Mouse (Mus musculus) yolk sac, embryonic 10.5 days (tissue): ENCODE measurements at regions not wholly inside any gene's neighbourhood (a gene's known extent, or its start where the extent isn't known, plus 50 kb on each side); places are given as distances from the start of the nearest gene placed in this dataset.

Source experiments
- DNase-seq: peaks from one replicate; pipeline ENCODE4 v3.0.0-alpha.2; 2017; ENCODE audit warnings: low spot score

DNA sequence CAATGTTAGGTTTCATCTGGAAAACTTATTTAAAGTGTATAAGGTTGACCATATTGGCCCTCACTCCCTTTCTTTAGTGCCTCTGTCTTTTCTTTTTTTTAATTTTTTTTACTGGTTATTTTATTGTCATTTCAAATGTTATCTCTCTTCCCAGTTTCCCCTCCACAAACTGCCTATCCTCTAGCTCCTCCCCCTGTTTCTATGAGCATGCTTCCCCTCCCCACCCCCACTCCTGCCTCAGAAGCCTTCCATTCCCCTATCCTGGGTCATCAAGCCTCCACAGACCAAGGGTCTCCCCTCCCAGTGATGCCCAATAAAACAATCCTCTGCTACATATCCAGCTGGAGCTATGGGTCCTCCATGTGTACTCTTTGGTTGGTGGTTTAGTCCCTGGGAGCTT lies 2134.9 kb upstream of the Lrrc6 start:
- no peak for DNase-seq

DNA sequence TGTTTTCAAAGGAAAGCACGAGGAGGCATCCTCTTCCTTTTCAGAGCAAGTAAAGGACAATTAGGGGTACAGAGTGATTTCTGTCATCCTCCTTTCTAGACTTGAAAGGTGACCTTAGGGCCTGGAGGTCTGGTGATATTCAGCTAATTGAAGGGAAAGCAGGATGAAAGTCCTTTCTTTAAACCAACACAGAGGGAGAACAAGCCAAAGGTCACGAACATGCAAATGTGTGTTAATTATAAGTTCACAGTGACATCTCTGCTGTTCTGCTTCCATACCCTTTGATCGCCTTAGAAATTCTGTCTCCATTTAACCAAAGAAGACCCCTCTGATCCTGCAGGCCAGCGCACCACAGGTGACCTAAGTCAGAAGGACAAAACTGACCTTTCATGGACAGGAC lies 2126.3 kb upstream of the Lrrc6 start:
- no peak for DNase-seq

DNA sequence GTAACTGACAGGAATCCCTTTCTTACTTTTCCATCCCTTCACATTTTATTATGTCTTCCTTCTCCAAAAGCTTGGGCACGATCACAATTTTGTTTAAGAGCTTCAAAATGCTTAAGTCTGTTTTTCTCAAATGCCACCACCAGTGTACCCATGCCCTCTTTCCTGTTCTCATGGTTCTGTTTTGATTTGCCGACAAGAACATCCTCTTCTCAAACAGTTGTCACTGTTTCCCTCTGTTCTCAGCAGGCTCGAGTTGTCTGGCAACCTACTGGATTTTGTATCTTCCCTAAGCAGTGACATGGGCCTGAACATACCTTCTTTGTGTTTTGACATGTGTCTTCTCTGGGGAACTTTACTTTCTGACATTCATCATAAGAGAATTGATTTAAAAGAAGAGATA lies 2124.1 kb upstream of the Lrrc6 start:
- no peak for DNase-seq

DNA sequence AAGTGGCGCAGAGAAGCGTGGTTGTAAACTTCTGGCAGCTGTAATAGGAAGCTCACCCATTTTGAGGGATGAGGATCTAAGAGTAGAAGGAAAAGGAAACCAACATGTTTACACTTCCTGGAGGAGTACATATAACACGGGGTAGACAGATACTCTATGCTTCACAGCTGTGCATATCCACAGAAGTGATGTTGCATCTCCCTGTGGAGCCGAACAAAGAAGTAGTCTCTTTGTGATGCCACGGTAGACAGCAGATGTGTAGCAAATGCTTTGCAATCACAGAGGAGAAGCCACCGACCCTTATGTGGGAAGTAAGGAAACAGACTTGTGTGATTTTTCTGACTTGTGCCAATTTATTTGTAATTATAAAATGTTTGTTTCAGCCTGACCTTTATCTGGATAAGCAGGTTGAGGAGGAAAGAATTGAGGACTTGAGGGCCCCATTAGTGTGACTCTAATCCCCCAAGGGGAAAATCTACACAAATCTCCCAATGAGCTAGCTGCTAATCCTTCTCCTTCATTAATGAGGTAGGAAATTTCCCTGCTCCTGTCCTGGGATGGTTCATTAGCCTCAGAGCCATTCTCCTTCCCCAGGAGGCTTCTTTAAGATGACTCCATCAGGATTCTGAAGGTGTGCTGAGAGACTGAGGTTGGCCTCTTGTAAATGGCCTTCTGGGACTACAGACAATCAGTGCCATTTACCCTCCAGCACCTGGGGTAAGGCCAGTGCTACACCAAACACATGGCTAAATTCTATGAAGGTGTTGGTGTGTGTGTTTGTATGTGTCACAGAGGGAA lies 2119.9 kb upstream of the Lrrc6 start:
- no peak for DNase-seq

GRCm38 (mm10) chr15:68606110-68606791 lies 2105.5 kb upstream of the Lrrc6 start:
- DNase-seq = no peak

- no peak for DNase-seq
These were observed 2104.8 kb upstream of the Lrrc6 start for GRCm38 (mm10) chr15:68605478-68605877.

DNA sequence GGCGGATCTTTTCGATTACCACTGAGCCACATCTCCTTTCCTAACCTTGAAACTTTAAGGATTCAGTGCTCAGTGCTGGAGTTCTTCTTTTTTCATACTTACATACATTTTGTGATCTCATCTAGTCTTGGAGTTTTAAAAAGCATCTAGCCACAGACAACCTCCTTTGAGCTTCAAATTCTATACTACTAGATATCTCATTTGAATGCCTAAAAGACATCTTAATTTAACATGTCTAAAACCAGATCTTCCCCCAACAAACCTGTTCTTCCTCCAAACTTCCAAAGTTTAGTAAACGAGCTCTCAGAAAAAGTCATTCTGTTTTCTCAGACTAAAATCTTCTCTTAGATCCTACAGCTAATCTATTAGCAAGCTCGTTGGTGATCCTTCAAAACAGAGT lies 2081.5 kb upstream of the Lrrc6 start:
- no peak for DNase-seq

- no peak for DNase-seq
These were observed 2078.8 kb upstream of the Lrrc6 start for GRCm38 (mm10) chr15:68579486-68579885.

DNA sequence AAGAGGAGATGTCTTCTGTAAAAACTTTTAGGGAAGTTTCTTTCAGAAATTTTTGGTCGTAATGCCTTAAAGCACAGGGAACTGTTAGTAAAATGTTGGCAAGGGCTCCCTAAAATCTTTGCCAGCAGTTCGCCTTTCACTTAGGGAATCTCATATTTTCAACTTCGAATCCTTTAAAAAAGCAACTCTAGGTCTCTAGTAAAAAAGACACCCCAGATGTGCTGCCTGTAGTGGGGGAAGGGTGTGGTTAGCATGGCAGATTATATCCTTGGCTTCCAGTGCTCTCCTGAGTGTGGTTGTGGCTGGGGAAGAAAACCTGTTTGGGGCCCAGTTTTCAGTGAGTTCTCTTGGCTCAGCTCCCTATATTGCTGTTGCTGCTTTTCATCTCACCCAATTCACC lies 2059.9 kb upstream of the Lrrc6 start:
- no peak for DNase-seq

DNA sequence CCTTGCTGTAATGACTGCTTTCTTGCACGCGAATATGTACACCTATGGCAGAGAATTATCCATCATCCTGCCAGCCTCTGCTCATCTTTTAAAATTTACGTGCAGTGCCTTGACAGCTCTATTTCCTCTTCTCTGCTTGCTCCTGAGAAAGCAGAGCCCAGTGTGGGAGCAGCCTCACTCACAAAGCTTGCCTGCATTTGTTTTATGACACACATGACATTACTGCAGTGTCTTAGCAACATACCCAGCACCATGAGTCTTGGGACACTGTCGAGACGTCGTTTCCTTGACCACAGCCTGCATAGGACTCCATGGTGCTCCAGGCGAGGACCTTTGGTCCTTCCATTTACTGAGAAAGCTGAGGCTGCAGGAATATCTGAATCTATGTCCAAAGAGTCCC lies 2055.4 kb upstream of the Lrrc6 start:
- no peak for DNase-seq

- no peak for DNase-seq
These were observed 2035.3 kb upstream of the Lrrc6 start for GRCm38 (mm10) chr15:68536055-68536325.

DNA sequence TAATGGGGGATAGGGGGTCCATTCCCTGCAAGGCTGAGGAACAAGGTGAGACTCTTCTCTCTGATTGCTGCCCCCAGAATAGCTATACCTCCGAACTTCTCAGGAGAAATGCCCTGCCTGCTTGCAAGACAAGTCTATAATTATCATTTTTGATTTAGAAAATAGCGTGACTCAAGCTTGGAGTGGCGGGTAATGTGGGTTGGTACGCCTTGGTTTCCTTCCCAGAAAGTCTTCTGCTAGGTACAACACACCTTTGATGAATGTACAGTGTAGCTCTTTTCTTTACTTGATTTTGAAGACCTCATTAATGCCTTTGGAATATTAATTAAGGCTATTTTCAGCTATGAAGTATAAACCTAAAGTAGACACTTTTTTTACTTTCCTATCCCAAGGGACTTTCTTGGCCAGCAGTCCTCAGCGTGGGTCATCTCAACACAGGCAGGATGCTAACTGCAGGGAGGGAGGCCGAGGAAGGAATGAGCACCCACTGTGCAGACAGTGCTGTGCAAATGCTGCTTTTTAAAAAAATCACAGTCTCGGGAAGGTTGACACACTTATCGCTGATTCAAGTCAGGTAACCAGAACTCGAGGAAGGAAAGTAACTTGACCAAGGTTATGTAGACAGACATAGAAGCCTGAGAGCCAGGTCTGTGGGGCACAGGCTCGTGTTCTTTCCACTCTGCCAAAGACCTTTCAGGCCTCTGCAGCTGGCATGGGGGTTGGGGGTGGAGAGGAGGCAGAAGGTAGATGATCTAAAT lies 2034.8 kb upstream of the Lrrc6 start:
- DNase-seq = no peak

- DNase-seq = no peak
These were observed 2020.0 kb upstream of the Lrrc6 start for GRCm38 (mm10) chr15:68520759-68521158.

DNA sequence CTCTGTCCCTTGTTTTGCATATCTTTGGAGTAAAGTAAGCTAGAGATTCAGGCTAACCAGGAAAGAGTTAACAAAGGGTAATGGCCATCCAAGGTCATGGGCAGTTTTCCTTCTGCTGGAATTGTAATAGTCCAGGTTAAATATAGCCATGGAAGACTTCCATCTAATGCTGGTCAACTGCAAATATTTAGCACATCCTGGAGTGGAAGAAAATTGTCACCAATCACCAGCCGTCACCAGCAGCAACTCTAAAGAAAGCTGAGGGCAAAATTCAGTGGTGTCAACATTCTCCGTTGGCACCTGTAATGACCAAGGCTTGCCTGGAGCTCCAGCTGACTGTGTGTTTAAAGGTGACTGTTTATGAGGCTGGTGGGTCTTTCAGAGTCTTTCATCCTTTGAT lies 2011.7 kb upstream of the Lrrc6 start:
- DNase-seq = no peak

GRCm38 (mm10) chr15:68508190-68508589 lies 2007.5 kb upstream of the Lrrc6 start:
- no peak for DNase-seq

DNA sequence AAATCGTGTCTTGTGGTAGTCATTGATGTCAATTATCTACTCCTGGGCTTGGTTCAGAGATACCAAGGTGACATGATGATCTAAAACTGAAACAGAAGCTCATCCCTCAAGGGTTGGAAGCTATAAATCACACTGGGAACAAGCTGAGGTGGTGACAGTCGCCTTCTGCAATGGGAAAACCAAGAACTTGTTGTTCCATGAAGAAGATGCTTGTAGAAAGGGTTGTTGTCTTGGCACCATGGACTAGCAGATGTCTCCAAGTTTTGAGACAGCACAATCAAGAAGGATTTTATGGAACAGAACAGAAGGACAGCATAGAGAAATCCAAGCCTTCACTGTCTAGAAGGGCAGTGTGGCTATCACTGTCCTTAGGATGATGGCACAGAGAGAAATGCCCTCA lies 2005.4 kb upstream of the Lrrc6 start:
- DNase-seq = no peak

DNA sequence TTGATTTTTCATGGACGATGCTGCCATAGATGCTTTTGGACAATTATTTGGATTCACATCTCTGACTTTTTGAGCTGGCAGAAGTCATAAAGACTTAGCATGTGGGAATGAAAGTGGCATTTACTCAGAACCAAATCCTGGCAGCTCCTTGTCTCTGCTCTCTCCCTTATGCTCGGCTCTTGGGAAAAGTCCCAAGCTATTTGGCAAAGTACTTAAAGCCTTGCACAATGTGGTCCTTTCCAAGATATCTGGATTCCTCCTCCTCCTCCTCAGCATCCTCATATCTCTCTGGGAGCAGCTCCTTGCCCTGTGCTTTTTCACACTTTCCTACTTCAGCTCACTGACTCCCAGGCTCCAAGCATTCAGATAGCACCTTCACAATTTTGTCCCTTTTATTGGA lies 1995.7 kb upstream of the Lrrc6 start:
- DNase-seq = no peak

DNA sequence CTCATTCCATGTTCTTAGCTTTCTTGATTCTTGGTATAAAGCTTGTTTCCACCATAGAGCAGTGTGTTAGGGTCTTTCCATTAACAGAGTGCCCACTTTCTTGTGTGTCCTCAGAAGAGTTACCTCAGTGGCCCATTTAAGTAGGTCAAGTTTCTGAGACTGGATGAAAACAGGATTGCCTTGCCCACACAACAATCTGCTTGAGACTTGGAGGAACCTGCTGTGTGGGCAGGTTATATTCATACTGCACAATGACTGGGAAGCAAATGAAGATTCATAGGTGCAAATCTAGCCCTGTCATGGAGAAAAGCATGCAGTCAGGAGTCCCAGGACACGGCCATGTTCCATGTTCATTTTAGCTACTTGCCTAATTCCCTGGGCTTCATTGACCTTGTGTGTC lies 1984.1 kb upstream of the Lrrc6 start:
- DNase-seq = no peak

DNA sequence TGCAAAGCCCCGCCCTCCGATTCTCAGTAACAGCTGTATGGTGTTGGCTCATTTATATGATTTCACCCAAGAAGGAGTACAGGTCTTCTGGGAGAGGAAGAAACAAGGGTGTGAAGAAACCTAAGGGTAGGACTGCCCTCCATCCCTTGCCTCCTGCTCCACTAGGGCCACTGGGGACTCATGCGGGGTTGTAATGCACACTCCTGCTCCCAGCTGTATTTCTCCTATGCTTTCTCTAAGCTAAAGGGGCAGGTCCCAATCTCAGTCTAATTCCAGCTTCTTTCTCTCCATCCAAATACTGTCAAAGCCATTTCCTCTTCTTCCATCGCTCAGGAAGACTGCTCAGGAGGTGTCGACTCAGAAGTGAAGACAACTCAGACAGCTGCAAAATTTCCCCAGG lies 1977.0 kb upstream of the Lrrc6 start:
- no peak for DNase-seq

GRCm38 (mm10) chr15:68471928-68472327 lies 1971.2 kb upstream of the Lrrc6 start:
- DNase-seq = no peak

DNA sequence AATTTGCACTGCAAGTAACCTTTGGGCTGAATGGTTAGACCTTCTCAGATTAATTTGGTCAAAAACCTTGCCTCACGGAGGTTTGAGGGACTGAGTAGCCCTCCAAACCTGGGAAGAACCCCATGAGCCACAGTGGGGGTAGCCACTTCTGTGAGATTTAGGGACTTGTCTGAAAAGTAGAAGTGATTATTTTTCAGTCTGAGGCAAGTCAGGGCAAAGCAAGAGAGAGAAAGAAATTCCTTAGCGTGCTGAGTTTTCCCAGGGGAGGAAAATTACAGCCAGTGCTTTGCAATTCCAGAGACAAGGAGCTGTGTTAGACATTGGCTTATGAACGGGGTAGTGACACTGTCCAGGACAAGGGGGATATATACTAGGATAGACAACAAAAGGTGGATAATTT lies 1962.1 kb upstream of the Lrrc6 start:
- DNase-seq = no peak

DNA sequence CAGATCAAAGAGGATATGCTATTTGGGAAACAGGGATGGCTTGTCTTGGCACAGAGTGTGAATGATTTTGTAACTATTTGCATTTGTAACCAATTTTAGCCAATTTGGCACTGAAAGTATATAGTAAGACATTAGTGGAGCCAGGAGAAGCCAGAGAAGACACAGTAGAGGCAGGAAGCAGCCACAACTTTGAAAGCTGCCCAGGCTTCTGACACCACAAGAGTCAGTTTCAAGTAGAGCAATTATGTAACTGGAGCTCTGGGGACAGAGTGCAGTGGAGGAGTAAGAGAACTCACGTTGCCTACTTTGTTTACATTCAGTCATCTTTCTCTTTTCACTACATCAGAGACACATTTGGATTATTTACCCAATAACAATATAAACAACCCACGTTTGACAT lies 1956.5 kb upstream of the Lrrc6 start:
- no peak for DNase-seq

GRCm38 (mm10) chr15:68451971-68452370 lies 1951.3 kb upstream of the Lrrc6 start:
- no peak for DNase-seq
